Mouse (Mus musculus): ENCODE measurements at regions not wholly inside any gene's neighbourhood (a gene's known extent, or its start where the extent isn't known, plus 50 kb on each side); places are given as distances from the start of the nearest gene placed in this dataset.

DNA sequence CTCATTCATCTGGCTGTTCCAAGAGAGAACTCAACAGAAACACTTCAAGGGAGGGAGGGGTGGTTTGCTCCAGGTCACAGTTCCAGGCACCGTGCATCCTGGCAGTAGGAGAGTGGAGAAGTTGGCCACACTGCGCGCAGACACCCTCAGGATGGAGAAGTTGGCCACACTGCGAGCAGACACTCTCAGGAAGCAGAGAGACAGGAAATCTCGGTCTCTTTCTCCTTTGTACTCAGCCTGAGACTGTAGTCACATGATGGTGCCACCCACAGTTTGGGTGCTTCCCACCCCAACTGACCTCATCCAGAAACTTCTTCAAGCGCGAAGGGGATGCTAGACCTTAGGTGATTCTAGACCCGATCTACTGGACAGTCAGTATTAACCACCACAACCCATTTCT lies 170.4 kb downstream of the Bcl11b start:
- no peak for DNase-seq (ENCODE audit: low spot score)

DNA sequence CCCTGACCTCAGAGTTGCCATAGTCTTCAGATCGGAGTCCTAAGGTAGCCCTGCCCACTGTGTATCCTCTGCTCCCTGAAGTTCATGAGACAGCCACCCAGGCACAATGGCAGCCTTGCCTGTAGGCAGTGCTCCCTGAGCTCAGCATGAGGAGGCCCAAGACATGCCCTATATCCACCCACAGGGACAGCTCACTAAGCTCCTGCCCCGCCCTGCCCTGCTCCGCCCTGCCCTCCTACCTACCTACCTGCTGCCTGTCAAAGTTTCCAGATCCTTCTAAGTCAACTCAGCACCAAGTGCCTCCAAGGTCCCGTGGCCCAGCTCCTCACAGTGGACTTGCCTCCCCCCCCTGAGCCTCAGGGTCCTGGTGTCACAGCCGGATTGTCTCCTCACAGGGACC lies 168.9 kb downstream of the Bcl11b start:
- DNase-seq (ENCODE audit: low spot score) = no peak

DNA sequence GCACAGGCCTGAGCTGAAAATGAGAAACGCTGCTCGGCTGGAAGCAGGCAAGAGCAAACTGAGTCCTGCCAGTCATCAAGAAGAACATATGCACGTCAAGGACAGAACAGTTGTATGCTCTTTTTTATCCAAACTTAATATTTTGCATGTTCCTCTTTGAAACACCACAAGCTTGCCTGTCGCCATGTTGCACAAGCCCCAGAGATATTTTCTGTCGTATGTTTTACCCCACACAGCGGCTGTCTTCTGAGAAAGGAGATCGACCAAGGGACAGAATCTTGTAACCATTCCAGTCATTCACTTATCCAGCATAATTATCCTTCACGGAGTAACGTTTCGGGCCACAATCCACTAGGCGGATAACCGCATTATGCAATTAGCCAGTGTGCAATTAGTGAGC lies 165.7 kb downstream of the Bcl11b start:
- no peak for DNase-seq (ENCODE audit: low spot score)

DNA sequence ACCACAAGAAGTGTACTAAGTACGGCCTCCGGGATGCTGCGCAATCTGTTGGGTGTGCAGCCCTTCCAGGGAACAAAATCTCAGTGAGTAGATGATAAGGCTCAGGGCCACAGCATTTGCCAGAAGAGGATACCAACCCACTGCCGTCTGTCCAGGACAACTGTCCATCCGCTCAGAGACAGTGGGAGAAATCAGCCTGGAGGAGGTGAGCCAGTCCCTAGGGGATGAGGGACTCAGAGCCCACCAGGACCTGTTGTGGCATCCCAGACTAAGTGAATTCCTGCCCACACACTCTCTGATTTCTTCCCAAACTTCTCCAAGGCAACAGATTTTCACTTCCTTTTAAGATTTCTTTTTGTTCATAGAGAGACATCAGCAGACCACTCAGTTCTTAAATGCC lies 158.8 kb downstream of the Bcl11b start:
- no peak for DNase-seq (ENCODE audit: low spot score)

DNA sequence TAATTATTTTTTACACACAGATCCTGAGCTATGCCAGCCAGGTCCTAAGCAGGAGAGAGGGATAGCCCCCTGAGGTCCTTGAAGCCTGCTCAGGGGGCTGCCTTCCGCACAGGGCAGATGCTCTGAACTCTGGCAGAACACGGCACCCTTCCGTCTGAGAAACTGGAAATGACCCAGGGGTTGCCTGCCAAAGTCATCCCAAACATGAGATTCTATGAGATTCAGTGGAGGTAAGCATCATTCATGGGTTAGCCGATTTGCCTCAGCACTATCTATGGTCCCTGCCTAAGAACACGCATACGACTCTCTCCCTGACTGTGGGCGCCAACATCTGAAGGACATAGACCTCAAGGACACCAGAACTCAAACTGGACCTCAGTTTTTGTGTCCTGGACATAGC lies 152.8 kb downstream of the Bcl11b start:
- DNase-seq (ENCODE audit: low spot score) = no peak

DNA sequence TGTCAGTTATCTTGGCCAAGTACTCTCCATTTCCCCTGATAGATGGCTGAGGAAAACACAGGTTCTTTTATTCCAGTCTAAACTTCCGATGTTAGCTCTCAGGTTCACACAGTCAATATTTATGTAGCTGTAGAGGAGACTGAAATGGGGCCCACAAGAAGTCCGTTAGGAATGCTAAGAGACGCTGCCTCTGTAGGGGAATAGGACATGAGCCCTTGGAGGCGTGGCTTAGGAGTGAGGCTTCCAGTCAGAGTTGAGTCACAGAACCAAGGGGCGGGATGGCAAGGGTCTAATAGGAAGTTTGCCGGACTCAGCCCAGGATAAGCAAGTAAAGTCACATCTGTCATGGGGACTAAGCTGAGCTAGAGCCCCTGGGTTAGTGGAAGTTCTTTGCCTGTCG lies 150.5 kb downstream of the Bcl11b start:
- no peak for DNase-seq (ENCODE audit: low spot score)

DNA sequence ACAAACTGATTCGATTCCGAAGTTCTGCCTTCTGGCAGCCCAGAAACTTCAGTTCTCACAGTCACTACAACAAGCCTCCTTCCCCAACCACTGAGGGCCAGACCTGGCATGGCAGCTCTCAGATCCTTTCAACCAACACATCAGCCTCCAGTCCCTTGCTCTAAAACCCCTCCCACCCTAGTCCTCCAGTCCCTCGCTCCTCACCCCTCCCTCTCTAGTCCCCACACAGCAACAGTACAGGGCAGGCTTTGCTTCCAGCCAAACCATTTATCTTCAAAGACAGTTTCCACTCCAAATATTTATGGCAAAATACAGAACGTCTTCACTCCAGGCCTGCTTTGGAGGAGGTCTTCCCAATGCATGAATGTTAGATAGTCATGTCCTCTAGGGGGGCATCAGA lies 147.9 kb downstream of the Bcl11b start:
- no peak for DNase-seq (ENCODE audit: low spot score)

DNA sequence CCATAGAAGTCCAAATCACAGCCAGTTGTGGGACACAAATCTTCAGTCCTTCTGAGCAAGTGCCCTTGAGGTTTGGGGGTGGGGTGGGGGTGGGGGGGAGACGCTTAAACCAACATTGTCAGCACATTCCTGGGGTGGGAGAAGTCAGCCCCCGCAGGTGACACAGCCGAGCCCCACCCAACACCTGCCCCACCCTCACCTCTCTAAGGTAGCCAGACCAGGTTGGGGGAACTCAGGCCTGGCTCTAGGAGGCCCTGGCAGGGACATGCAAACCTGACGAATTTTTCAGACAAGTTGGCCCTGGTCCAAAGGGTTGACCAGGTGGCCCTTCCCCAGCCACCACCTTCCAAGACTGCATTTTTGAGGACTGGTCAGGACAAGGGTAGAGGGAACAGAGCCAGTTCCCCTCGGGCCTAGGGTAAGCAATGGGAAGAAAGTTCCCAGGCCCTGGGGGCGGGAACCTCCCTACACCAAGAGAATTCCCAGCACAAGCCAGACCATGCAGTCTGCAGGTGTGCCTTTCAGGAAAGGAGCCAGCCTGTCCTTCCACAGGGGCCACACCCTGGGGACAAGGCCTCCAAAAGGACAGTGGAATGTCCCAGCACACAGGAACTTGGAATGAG lies 146.9 kb downstream of the Bcl11b start:
- no peak for DNase-seq (ENCODE audit: low spot score)

DNA sequence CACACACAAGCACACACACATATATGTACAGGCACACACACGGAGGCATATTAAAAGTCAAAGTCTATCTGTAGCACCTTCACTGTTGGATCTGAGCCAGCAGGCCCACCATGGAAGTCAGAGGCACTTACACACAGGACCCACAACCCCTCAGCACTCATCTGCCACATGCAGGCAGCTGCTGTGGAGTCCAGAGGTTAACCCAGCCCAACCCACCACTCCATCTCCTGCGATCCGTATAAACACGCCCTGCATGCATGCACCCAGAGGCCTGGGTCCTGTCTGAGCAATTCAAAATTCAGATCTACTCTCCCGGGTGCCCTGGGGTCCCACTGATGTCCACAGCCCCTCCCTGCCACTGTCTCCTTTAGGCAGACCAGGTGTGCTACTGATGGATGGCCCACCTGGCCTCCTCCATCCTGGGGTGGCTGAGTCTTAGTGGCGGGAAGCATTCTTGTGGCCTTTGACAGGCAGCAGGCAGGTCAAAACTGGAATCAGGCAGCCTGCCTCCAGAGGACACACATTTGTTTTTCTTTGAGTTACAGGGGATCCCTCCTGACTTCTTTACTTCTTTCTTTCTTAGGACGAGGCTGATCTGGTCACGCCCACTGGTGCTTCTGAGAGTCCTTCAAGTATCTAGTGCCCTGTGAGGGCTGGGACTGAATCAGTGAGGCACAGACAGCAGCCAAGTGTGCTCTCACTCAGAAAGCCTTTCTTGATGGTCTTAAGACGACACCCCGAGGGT lies 144.7 kb downstream of the Bcl11b start:
- DNase-seq (ENCODE audit: low spot score) = no peak

DNA sequence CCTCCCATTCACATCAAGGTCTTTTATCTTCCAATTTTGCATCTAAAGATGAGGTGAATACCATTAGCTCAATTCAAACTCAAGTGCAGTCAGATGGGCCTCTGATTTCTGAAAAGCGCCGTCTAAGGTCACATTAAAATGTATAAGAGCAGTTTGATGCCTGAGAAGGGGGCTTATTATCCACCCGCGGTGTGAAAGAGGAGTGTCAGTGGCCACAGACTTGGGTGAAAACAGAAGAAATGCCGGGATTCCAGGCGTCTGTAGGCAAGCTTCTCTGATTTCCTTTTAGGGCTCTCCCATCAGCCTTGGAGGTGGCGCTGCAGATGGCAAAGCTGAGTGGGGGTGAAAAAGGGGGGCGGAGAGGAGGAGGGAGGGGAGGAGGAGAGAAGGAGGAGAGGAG lies 143.7 kb downstream of the Bcl11b start:
- no peak for DNase-seq (ENCODE audit: low spot score)

DNA sequence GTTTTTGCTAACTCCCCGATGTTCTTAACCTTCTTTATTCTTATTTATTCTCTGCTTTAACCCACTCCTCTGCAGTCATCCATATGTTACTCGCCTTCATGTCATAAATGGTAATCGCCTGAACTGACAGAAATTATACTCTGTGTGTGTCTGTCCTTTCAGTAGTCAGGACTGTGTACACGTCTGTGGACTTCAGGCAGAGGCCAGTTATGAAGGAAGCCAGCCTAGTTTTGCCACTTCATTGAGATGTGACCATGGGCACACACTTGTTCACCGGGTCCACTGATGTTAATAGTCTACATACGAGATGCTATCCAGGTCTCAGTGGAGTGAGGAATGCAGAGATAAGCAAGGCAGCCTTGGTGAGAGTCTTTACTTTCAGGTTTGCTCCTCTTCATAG lies 143.0 kb downstream of the Bcl11b start:
- no peak for DNase-seq (ENCODE audit: low spot score)

Data from gastrocnemius, adult 18-20 months (tissue).